Mouse (Mus musculus): ENCODE results near the gene Arl6. TPM values are rescaled to one million over a fixed set of nuclear protein-coding genes. Genes with fewer than 3 reads are reported as not detected.

The Arl6 gene
- total and polyA plus RNA-seq, 2 experiments from 2014 or later, result 29.2 to 63.1 TPM

GRCm38 (mm10) chr16:59585706-59586244 lies 53.4 kb downstream of the Arl6 start:
- DNase-seq (ENCODE audit: low spot score), result no peak
- ATAC-seq (ENCODE audit: low FRiP score), result no peak
- 93% methylated on average over 4 of the region's 4 CpGs for WGBS
- Histone ChIP-seq H3K9me3 (ENCODE audit: low read length) (no peaks in the 10 kb centered on the region), H3K9ac (replicated peaks; ENCODE audit: low read length, poor library complexity, severe bottlenecking) (no peak overlapping the region), H3K4me2 (ENCODE audit: low read depth, low read length, poor library complexity, severe bottlenecking) (no peak overlapping the region), H3K4me1 (ENCODE audit: insufficient read depth, low read length) (no peaks in the 10 kb centered on the region), H3K36me3 (ENCODE audit: insufficient read depth, low read length) (no peaks in the 10 kb centered on the region), H3K27me3 (ENCODE audit: insufficient read depth, low read length) (no peaks in the 10 kb centered on the region), H3K4me3 (ENCODE audit: low read depth, low read length) (no peak overlapping the region), H3K27ac (ENCODE audit: low read depth, low read length) (no peak overlapping the region)
- TF ChIP-seq CTCF (IDR thresholded peaks at IDR 0.05), result no peak

GRCm38 (mm10) chr16:59583515-59583914 lies 55.7 kb downstream of the Arl6 start:
- H3K27ac ChIP-seq (ENCODE audit: low read depth, low read length), result no peak overlapping the region
- no peaks in the 10 kb centered on the region for H3K9me3 ChIP-seq (ENCODE audit: low read length)
- H3K4me2 ChIP-seq (ENCODE audit: low read depth, low read length, poor library complexity, severe bottlenecking), result no peak overlapping the region
- no peak overlapping the region for H3K9ac ChIP-seq (replicated peaks; ENCODE audit: low read length, poor library complexity, severe bottlenecking)
- H3K4me3 ChIP-seq (ENCODE audit: low read depth, low read length), result no peak overlapping the region
- no peaks in the 10 kb centered on the region for H3K36me3 ChIP-seq (ENCODE audit: insufficient read depth, low read length)
- ATAC-seq (ENCODE audit: low FRiP score) (no peak), DNase-seq (ENCODE audit: low spot score) (no peak)
- WGBS, result 82% methylated on average over 5 of the region's 5 CpGs
- H3K4me1 ChIP-seq (ENCODE audit: insufficient read depth, low read length), result no peaks in the 10 kb centered on the region
- TF ChIP-seq CTCF (IDR thresholded peaks at IDR 0.05), result no peak
- no peaks in the 10 kb centered on the region for H3K27me3 ChIP-seq (ENCODE audit: insufficient read depth, low read length)

GRCm38 (mm10) chr16:59579237-59579636 lies 60.0 kb downstream of the Arl6 start:
- H3K9ac ChIP-seq (replicated peaks; ENCODE audit: low read length, poor library complexity, severe bottlenecking), result no peak overlapping the region
- no peaks in the 10 kb centered on the region for H3K4me1 ChIP-seq (ENCODE audit: insufficient read depth, low read length)
- H3K9me3 ChIP-seq (ENCODE audit: low read length), result no peaks in the 10 kb centered on the region
- H3K27ac ChIP-seq (ENCODE audit: low read depth, low read length), result no peak overlapping the region
- H3K36me3 ChIP-seq (ENCODE audit: insufficient read depth, low read length), result no peaks in the 10 kb centered on the region
- no peaks in the 10 kb centered on the region for H3K27me3 ChIP-seq (ENCODE audit: insufficient read depth, low read length)
- no peak overlapping the region for H3K4me3 ChIP-seq (ENCODE audit: low read depth, low read length)
- ATAC-seq (ENCODE audit: low FRiP score) (no peak), DNase-seq (ENCODE audit: low spot score) (no peak)
- no peak overlapping the region for H3K4me2 ChIP-seq (ENCODE audit: low read depth, low read length, poor library complexity, severe bottlenecking)
- no peak for TF ChIP-seq CTCF (IDR thresholded peaks at IDR 0.05)
- 85% methylated on average over 8 of the region's 8 CpGs for WGBS

- H3K27ac ChIP-seq (ENCODE audit: low read depth, low read length), result no peak overlapping the region
- DNase-seq (ENCODE audit: low spot score), result no peak
- no peak overlapping the region for H3K9ac ChIP-seq (replicated peaks; ENCODE audit: low read length, poor library complexity, severe bottlenecking)
- no peaks in the 10 kb centered on the region for H3K4me1 ChIP-seq (ENCODE audit: insufficient read depth, low read length)
- no peaks in the 10 kb centered on the region for H3K27me3 ChIP-seq (ENCODE audit: insufficient read depth, low read length)
- WGBS, result 77% methylated on average over 11 of the region's 11 CpGs
- no peaks in the 10 kb centered on the region for H3K9me3 ChIP-seq (ENCODE audit: low read length)
- TF ChIP-seq CTCF (IDR thresholded peaks at IDR 0.05), result no peak
- no peak overlapping the region for H3K4me3 ChIP-seq (ENCODE audit: low read depth, low read length)
- ATAC-seq (ENCODE audit: low FRiP score), result no peak
- no peak overlapping the region for H3K4me2 ChIP-seq (ENCODE audit: low read depth, low read length, poor library complexity, severe bottlenecking)
- H3K36me3 ChIP-seq (ENCODE audit: insufficient read depth, low read length), result no peaks in the 10 kb centered on the region
Observed at GRCm38 (mm10) chr16:59573961-59574360, 65.2 kb downstream of the Arl6 start.

- TF ChIP-seq CTCF (IDR thresholded peaks at IDR 0.05), result no peak
- no peaks in the 10 kb centered on the region for H3K27me3 ChIP-seq (ENCODE audit: insufficient read depth, low read length)
- H3K9ac ChIP-seq (replicated peaks; ENCODE audit: low read length, poor library complexity, severe bottlenecking), result no peak overlapping the region
- H3K4me1 ChIP-seq (ENCODE audit: insufficient read depth, low read length), result no peaks in the 10 kb centered on the region
- no peak overlapping the region for H3K27ac ChIP-seq (ENCODE audit: low read depth, low read length)
- H3K4me3 ChIP-seq (ENCODE audit: low read depth, low read length), result no peak overlapping the region
- ATAC-seq (ENCODE audit: low FRiP score), result no peak
- H3K9me3 ChIP-seq (ENCODE audit: low read length), result no peaks in the 10 kb centered on the region
- H3K4me2 ChIP-seq (ENCODE audit: low read depth, low read length, poor library complexity, severe bottlenecking), result no peak overlapping the region
- no peaks in the 10 kb centered on the region for H3K36me3 ChIP-seq (ENCODE audit: insufficient read depth, low read length)
- no peak for DNase-seq (ENCODE audit: low spot score)
- WGBS, result 88% methylated on average over 3 of the region's 3 CpGs
Observed at GRCm38 (mm10) chr16:59572685-59573084, 66.5 kb downstream of the Arl6 start.

GRCm38 (mm10) chr16:59570807-59571206 lies 68.4 kb downstream of the Arl6 start:
- no peaks in the 10 kb centered on the region for H3K36me3 ChIP-seq (ENCODE audit: insufficient read depth, low read length)
- H3K9ac ChIP-seq (replicated peaks; ENCODE audit: low read length, poor library complexity, severe bottlenecking), result no peak overlapping the region
- no peaks in the 10 kb centered on the region for H3K9me3 ChIP-seq (ENCODE audit: low read length)
- TF ChIP-seq CTCF (IDR thresholded peaks at IDR 0.05), result no peak
- no peak overlapping the region for H3K4me3 ChIP-seq (ENCODE audit: low read depth, low read length)
- H3K27me3 ChIP-seq (ENCODE audit: insufficient read depth, low read length), result no peaks in the 10 kb centered on the region
- no peak overlapping the region for H3K4me2 ChIP-seq (ENCODE audit: low read depth, low read length, poor library complexity, severe bottlenecking)
- ATAC-seq (ENCODE audit: low FRiP score) (no peak), DNase-seq (ENCODE audit: low spot score) (no peak)
- no peaks in the 10 kb centered on the region for H3K4me1 ChIP-seq (ENCODE audit: insufficient read depth, low read length)
- WGBS, result 98% methylated on average over 8 of the region's 8 CpGs
- H3K27ac ChIP-seq (ENCODE audit: low read depth, low read length), result no peak overlapping the region
